Comparison of ENCODE assay signal across 9 mouse cellular contexts in the genomic region with DNA sequence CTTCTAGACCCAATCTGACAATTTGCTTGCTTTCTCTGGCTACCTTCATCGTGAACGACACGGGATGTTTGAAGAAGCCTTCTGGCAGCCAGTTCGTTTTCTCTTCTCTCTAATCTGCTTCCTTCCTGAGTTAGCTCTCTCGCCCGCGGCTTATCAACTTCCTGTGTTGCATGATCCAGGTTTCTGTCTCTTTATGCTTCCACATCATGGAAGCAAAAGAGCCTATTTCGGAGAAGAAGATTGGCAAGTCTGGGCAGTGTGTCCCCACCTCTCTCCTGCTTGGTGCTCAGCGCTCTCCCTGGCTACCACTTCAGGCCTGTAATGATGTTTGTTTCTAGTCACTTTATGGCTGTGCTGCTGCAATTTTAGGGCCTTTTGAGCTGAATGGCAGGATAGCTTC. TPM values are rescaled to one million over a fixed set of nuclear protein-coding genes. Genes with fewer than 3 reads are reported as not detected.
DNase-seq lines count a peak whose midpoint lies in the region; ATAC-seq and TF ChIP-seq lines count a peak whose summit lies in the region.
"Had no signal": no experiment of that assay in that cellular context is flagged by ENCODE, and none has a peak within 500 bp of the region (broad histone marks: within the 10 kb centered on the region; RNA-seq: fewer than 3 reads in every experiment).

No protein-coding gene starts in this region.

- peak; percentile 54 for DNase-seq in intestine, embryonic 14.5 days (ENCODE audit: low spot score)
- DNase-seq in MEL-GATA-1-ER (ENCODE audit: extremely low read depth, low read depth) = peak; percentile 71
- DNase-seq in lung, postnatal 10 days = peak; percentile 18
- no peak for DNase-seq in layer of hippocampus, adult 9-10 months (ENCODE audit: low spot score)
- no peak for DNase-seq in frontal cortex, postnatal 25 days (ENCODE audit: low spot score in 2 of 2)
- DNase-seq: kidney, adult 18-20 months had no signal

- no peak overlapping the region for H3K9ac ChIP-seq in intestine, embryonic 14.5 days (ENCODE audit: low read length)
- H3K9ac ChIP-seq in intestine, postnatal 0 days (ENCODE audit: low read depth, low read length) = no peak overlapping the region
- peak overlapping the region; percentile 71 for H3K9ac ChIP-seq in heart, embryonic 13.5 days
- H3K9ac ChIP-seq in hindbrain, embryonic 16.5 days (ENCODE audit: low read depth, low read length) = no peak overlapping the region

- H3K4me1 ChIP-seq in intestine, embryonic 14.5 days (replicated peaks; ENCODE audit: control insufficient read depth, insufficient read depth, low read length) = 0 out of 2 replicates have a peak, but pooled peaks cover 8% of the 10 kb centered on the region
- H3K4me1 ChIP-seq in intestine, postnatal 0 days (replicated peaks; ENCODE audit: control insufficient read depth, insufficient read depth, low read length) = no peaks in the 10 kb centered on the region
- H3K4me1 ChIP-seq in heart, embryonic 13.5 days = peaks cover 11% of the 10 kb centered on the region; the same call in 1 of the 2 replicates
- H3K4me1 ChIP-seq in hindbrain, embryonic 16.5 days (ENCODE audit: control insufficient read depth, insufficient read depth, low read depth, low read length) = no peaks in the 10 kb centered on the region

- 22% methylated on average over 9 of the region's 9 CpGs for WGBS in intestine, embryonic 14.5 days
- 12% methylated on average over 9 of the region's 9 CpGs for WGBS in intestine, postnatal 0 days
- WGBS in heart, embryonic 13.5 days = 9% methylated on average over 9 of the region's 9 CpGs
- 70% methylated on average over 9 of the region's 9 CpGs for WGBS in hindbrain, embryonic 16.5 days

- no peaks in the 10 kb centered on the region for H3K27me3 ChIP-seq in intestine, embryonic 14.5 days (replicated peaks; ENCODE audit: control insufficient read depth, insufficient read depth, low read length)
- no peaks in the 10 kb centered on the region for H3K27me3 ChIP-seq in intestine, postnatal 0 days (replicated peaks; ENCODE audit: control insufficient read depth, insufficient read depth, low read length)
- H3K27me3 ChIP-seq in heart, embryonic 13.5 days (replicated peaks) = no peaks in the 10 kb centered on the region
- no peaks in the 10 kb centered on the region for H3K27me3 ChIP-seq in hindbrain, embryonic 16.5 days (replicated peaks; ENCODE audit: control insufficient read depth, insufficient read depth, low read length)

- no peaks in the 10 kb centered on the region for H3K36me3 ChIP-seq in intestine, embryonic 14.5 days (ENCODE audit: control insufficient read depth, insufficient read depth, low read length)
- no peaks in the 10 kb centered on the region for H3K36me3 ChIP-seq in intestine, postnatal 0 days (ENCODE audit: control insufficient read depth, insufficient read depth)
- no peaks in the 10 kb centered on the region for H3K36me3 ChIP-seq in heart, embryonic 13.5 days
- H3K36me3 ChIP-seq in hindbrain, embryonic 16.5 days (ENCODE audit: control insufficient read depth, insufficient read depth, low read length) = no peaks in the 10 kb centered on the region

- no peak overlapping the region for H3K27ac ChIP-seq in intestine, embryonic 14.5 days (ENCODE audit: low read depth)
- no peak overlapping the region for H3K27ac ChIP-seq in intestine, postnatal 0 days (ENCODE audit: low read depth, low read length)
- H3K27ac ChIP-seq in heart, embryonic 13.5 days (replicated peaks) = peak overlapping the region; percentile 77
- H3K27ac ChIP-seq in hindbrain, embryonic 16.5 days (ENCODE audit: low read depth, low read length) = no peak overlapping the region

- H3K4me3 ChIP-seq in intestine, embryonic 14.5 days (ENCODE audit: low read depth, low read length) = no peak overlapping the region
- H3K4me3 ChIP-seq in intestine, postnatal 0 days (ENCODE audit: low read depth, low read length) = no peak overlapping the region
- H3K4me3 ChIP-seq in heart, embryonic 13.5 days = peak overlapping the region; percentile 41
- no peak overlapping the region for H3K4me3 ChIP-seq in hindbrain, embryonic 16.5 days (ENCODE audit: low read length)

- peak overlapping the region; percentile 28; the same call in 1 of the 2 replicates for H3K4me2 ChIP-seq in intestine, embryonic 14.5 days (ENCODE audit: low read length)
- H3K4me2 ChIP-seq in intestine, postnatal 0 days (replicated peaks; ENCODE audit: low read depth) = no peak overlapping the region; the same call in 1 of the 2 replicates
- H3K4me2 ChIP-seq in heart, embryonic 13.5 days = peak overlapping the region; percentile 54
- no peak overlapping the region for H3K4me2 ChIP-seq in hindbrain, embryonic 16.5 days (ENCODE audit: low read length)

- no peaks in the 10 kb centered on the region for H3K9me3 ChIP-seq in intestine, embryonic 14.5 days (ENCODE audit: control insufficient read depth, low read length)
- H3K9me3 ChIP-seq in intestine, postnatal 0 days (ENCODE audit: control insufficient read depth) = no peaks in the 10 kb centered on the region
- no peaks in the 10 kb centered on the region for H3K9me3 ChIP-seq in heart, embryonic 13.5 days
- no peaks in the 10 kb centered on the region for H3K9me3 ChIP-seq in hindbrain, embryonic 16.5 days (ENCODE audit: control insufficient read depth, low read length)

- no peak for TF ChIP-seq CTCF in intestine, postnatal 0 days (IDR thresholded peaks at IDR 0.05; ENCODE audit: low read depth)

- ATAC-seq in intestine, embryonic 14.5 days (replicated peaks; ENCODE audit: low FRiP score, low TSS enrichment, low read depth) = no peak
- ATAC-seq in intestine, postnatal 0 days = no peak
- no peak for ATAC-seq in heart, embryonic 13.5 days (ENCODE audit: extremely low read depth, insufficient number of reproducible peaks, low FRiP score, low TSS enrichment)
- no peak for ATAC-seq in hindbrain, embryonic 16.5 days

RNA-seq across cellular contexts. Expression of a gene that starts 36.4 kb away (rescaled TPM):
- 3.7 and 4.3 TPM in 2 replicates for polyA plus RNA-seq in intestine, embryonic 14.5 days (2014; fragmentation: Nextera tagmentation; extraction: Ambion mirVana)
- 1.3 and 1.6 TPM in 2 replicates for polyA plus RNA-seq in intestine, postnatal 0 days (2015; fragmentation: Nextera tagmentation; extraction: Ambion mirVana)
- 3.8 and 3.9 TPM in 2 replicates for polyA plus RNA-seq in heart, embryonic 13.5 days (2015; fragmentation: Nextera tagmentation; extraction: Ambion mirVana)
- 20.6 and 29.1 TPM in 2 replicates for polyA plus RNA-seq in hindbrain, embryonic 16.5 days (2015; fragmentation: Nextera tagmentation; extraction: Ambion mirVana)

Comparison
In these comparisons a context has a peak if more than half of its experiments do, and no peak if none do; other contexts are left out.
1. H3K4me2 ChIP-seq: peak in intestine, embryonic 14.5 days (single experiment) and heart, embryonic 13.5 days (single experiment); none in intestine, postnatal 0 days (single experiment) and hindbrain, embryonic 16.5 days (single experiment).
2. DNase-seq: peak in intestine, embryonic 14.5 days (single experiment), MEL-GATA-1-ER (single experiment) and lung, postnatal 10 days (single experiment); none in layer of hippocampus, adult 9-10 months (single experiment) and frontal cortex, postnatal 25 days (0 of 2).